Comparison of ENCODE assay signal across 12 mouse cellular contexts in genomic region chr12:44675003-44675402, GRCm38 (mm10).
DNase-seq lines count a peak whose midpoint lies in the region; ATAC-seq and TF ChIP-seq lines count a peak whose summit lies in the region.
"Had no signal": no experiment of that assay in that cellular context is flagged by ENCODE, and none has a peak within 500 bp of the region (broad histone marks: within the 10 kb centered on the region; RNA-seq: fewer than 3 reads in every experiment).

No protein-coding gene starts in this region.

- no peaks in the 10 kb centered on the region for H3K27me3 ChIP-seq in embryonic facial prominence, embryonic 11.5 days (ENCODE audit: control insufficient read depth, insufficient read depth, low read length)
- H3K27me3 ChIP-seq in embryonic facial prominence, embryonic 10.5 days (replicated peaks; ENCODE audit: low read depth, poor library complexity, severe bottlenecking), result no peaks in the 10 kb centered on the region
- H3K27me3 ChIP-seq: heart, embryonic 13.5 days; liver, embryonic 12.5 days had no signal

- H3K9ac ChIP-seq in embryonic facial prominence, embryonic 11.5 days (replicated peaks; ENCODE audit: low read length), result no peak overlapping the region
- H3K9ac ChIP-seq: heart, embryonic 13.5 days; liver, embryonic 12.5 days had no signal

- H3K27ac ChIP-seq in embryonic facial prominence, embryonic 11.5 days (replicated peaks; ENCODE audit: low read depth, low read length), result no peak overlapping the region
- H3K27ac ChIP-seq in embryonic facial prominence, embryonic 10.5 days (replicated peaks), result no peak overlapping the region
- H3K27ac ChIP-seq: heart, embryonic 13.5 days; liver, embryonic 12.5 days had no signal

- no peaks in the 10 kb centered on the region for H3K9me3 ChIP-seq in embryonic facial prominence, embryonic 11.5 days (replicated peaks; ENCODE audit: control insufficient read depth, low read length)
- no peaks in the 10 kb centered on the region for H3K9me3 ChIP-seq in embryonic facial prominence, embryonic 10.5 days
- H3K9me3 ChIP-seq: heart, embryonic 13.5 days; liver, embryonic 12.5 days had no signal

- no peak for ATAC-seq in embryonic facial prominence, embryonic 11.5 days (replicated peaks; ENCODE audit: insufficient number of reproducible peaks, low FRiP score, low TSS enrichment, low read depth)
- ATAC-seq: liver, embryonic 12.5 days had no signal

- DNase-seq in embryonic facial prominence, embryonic 11.5 days (ENCODE audit: low spot score), result peak; percentile 30
- DNase-seq in embryonic facial prominence, embryonic 10.5 days (ENCODE audit: low spot score), result no peak
- DNase-seq in lung, postnatal 10 days, result peak; percentile 2
- DNase-seq in lung, postnatal 25 days (ENCODE audit: low spot score), result no peak
- peak; percentile 43 for DNase-seq in brain, embryonic 14.5 days (ENCODE audit: low read depth)
- peak; percentile 14 for DNase-seq in lung, postnatal 36 days
- no peak for DNase-seq in thymus, postnatal 36 days
- no peak for DNase-seq in spleen, adult 18-20 months
- DNase-seq: right cerebral cortex, postnatal 25 days had no signal

- no peaks in the 10 kb centered on the region for H3K36me3 ChIP-seq in embryonic facial prominence, embryonic 11.5 days (replicated peaks; ENCODE audit: control insufficient read depth, insufficient read depth, low read depth, low read length)
- H3K36me3 ChIP-seq in embryonic facial prominence, embryonic 10.5 days (replicated peaks), result no peaks in the 10 kb centered on the region
- H3K36me3 ChIP-seq: heart, embryonic 13.5 days; liver, embryonic 12.5 days had no signal

- H3K4me1 ChIP-seq in embryonic facial prominence, embryonic 11.5 days (ENCODE audit: control insufficient read depth, insufficient read depth, low read length), result no peaks in the 10 kb centered on the region
- no peaks in the 10 kb centered on the region for H3K4me1 ChIP-seq in embryonic facial prominence, embryonic 10.5 days
- H3K4me1 ChIP-seq: heart, embryonic 13.5 days; liver, embryonic 12.5 days had no signal

- H3K4me3 ChIP-seq in embryonic facial prominence, embryonic 11.5 days (ENCODE audit: low read depth, low read length), result no peak overlapping the region
- no peak overlapping the region for H3K4me3 ChIP-seq in embryonic facial prominence, embryonic 10.5 days
- H3K4me3 ChIP-seq: heart, embryonic 13.5 days; liver, embryonic 12.5 days; myocyte had no signal

- peak; percentile 37; the same call in 1 of the 2 replicates for TF ChIP-seq CTCF in brain, embryonic 14.5 days (IDR thresholded peaks at IDR 0.05; ENCODE audit: borderline replicate concordance, extremely low read depth, insufficient read depth, insufficient read length)

- H3K4me2 ChIP-seq in embryonic facial prominence, embryonic 11.5 days (ENCODE audit: low read depth, low read length), result no peak overlapping the region
- H3K4me2 ChIP-seq: heart, embryonic 13.5 days; liver, embryonic 12.5 days had no signal

- no peak for TF ChIP-seq POLR2A in brain, embryonic 14.5 days (IDR thresholded peaks at IDR 0.05; ENCODE audit: borderline replicate concordance, extremely low read depth, insufficient read depth, insufficient read length, poor library complexity, severe bottlenecking)

Comparison
In these comparisons a context has a peak if more than half of its experiments do, and no peak if none do; other contexts are left out.
1. DNase-seq: peak in embryonic facial prominence, embryonic 11.5 days (single experiment), lung, postnatal 10 days (single experiment), brain, embryonic 14.5 days (single experiment) and lung, postnatal 36 days (single experiment); none in embryonic facial prominence, embryonic 10.5 days (single experiment), lung, postnatal 25 days (single experiment), thymus, postnatal 36 days (0 of 2) and spleen, adult 18-20 months (0 of 2).